Mouse (Mus musculus) limb, embryonic 13.5 days (tissue): ENCODE results near the gene Ugt2a3. TPM values are rescaled to one million over a fixed set of nuclear protein-coding genes. Genes with fewer than 3 reads are reported as not detected.
"Not testable (repeated sequence)": the region's sequence is repeated elsewhere in the genome, so short reads cannot be mapped to it uniquely, and the experiment has no call there.

Experiments
- ATAC-seq: fragments of 200-750 bp; cut with Nextera tagmentation; 2 replicates; pipeline ENCODE4 v1.8.0; 2017; ENCODE audit warnings: low read depth, moderate number of reproducible peaks, moderate TSS enrichment; ENCODE audit not compliant: low FRiP score
- H3K27ac ChIP-seq: fragments of 300-500 bp; sonication (generic); 2 replicates; pipeline ENCODE4 v1.5.1; 2015; ENCODE audit warnings: inconsistent platforms, mild to moderate bottlenecking, moderate library complexity
- H3K27me3 ChIP-seq: fragments of 300-500 bp; sonication (generic); 2 replicates; pipeline ENCODE4 v1.6.1; 2015; ENCODE audit warnings: mild to moderate bottlenecking, inconsistent platforms
- H3K36me3 ChIP-seq: fragments of 300-500 bp; sonication (generic); 2 replicates; pipeline ENCODE4 v1.6.1; 2015; ENCODE audit warnings: inconsistent platforms, mild to moderate bottlenecking, moderate library complexity
- H3K4me1 ChIP-seq: fragments of 300-500 bp; sonication (generic); 2 replicates; pipeline ENCODE4 v1.6.1; 2015; ENCODE audit warnings: inconsistent platforms
- H3K4me2 ChIP-seq: fragments of 300-500 bp; sonication (generic); replicated peaks from 2 replicates; pipeline ENCODE4 v1.6.1; 2015; ENCODE audit warnings: inconsistent platforms, mild to moderate bottlenecking, moderate library complexity
- H3K4me3 ChIP-seq: fragments of 300-500 bp; sonication (generic); 2 replicates; pipeline ENCODE4 v1.5.1; 2015; ENCODE audit warnings: moderate library complexity, mild to moderate bottlenecking, inconsistent platforms
- H3K9ac ChIP-seq: fragments of 300-500 bp; sonication (generic); 2 replicates; pipeline ENCODE4 v1.6.1; 2015; ENCODE audit warnings: mild to moderate bottlenecking, inconsistent platforms
- H3K9me3 ChIP-seq: fragments of 300-500 bp; sonication (generic); 2 replicates; pipeline ENCODE4 v1.6.1; 2016; ENCODE audit warnings: inconsistent platforms
- WGBS: fragments of 180-500 bp; shearing (Covaris S2); methylation state at CpG from one replicate; pipeline ENCODE4 v1.1.7; 2015; 5-methylcytosine and 5-hydroxymethylcytosine counted together
- polyA plus RNA-seq: library from polyadenylated mRNA; unstranded; fragments of >200 nt; fragmentation: Nextera tagmentation; extraction: Ambion mirVana; gene quantifications from 2 replicates; pipeline ENCODE4 v1.2.1, GENCODE M21; 2015

Gene Ugt2a3
- polyA plus RNA-seq, 1 experiment from 2014 or later = not detected

- Histone ChIP-seq H3K9ac (no peak overlapping the region), H3K4me3 (no peak overlapping the region), H3K27me3 (no peaks in the 10 kb centered on the region), H3K4me2 (no peak overlapping the region), H3K4me1 (no peaks in the 10 kb centered on the region), H3K9me3 (0 out of 2 replicates have a peak, but pooled peaks cover 3% of the 10 kb centered on the region), H3K36me3 (no peaks in the 10 kb centered on the region), H3K27ac (no peak overlapping the region)
- 93% methylated on average over 12 of the region's 12 CpGs for WGBS
- ATAC-seq = no peak
These were observed 25.6 kb downstream of the Ugt2a3 start for GRCm38 (mm10) chr5:87311392-87311791.

- not testable (repeated sequence) for H3K4me3 ChIP-seq, H3K9ac ChIP-seq, H3K4me2 ChIP-seq, ATAC-seq, H3K9me3 ChIP-seq, H3K4me1 ChIP-seq, H3K27me3 ChIP-seq, H3K27ac ChIP-seq, H3K36me3 ChIP-seq
- 82% methylated on average over 4 of the region's 4 CpGs for WGBS
These were observed 50.8 kb downstream of the Ugt2a3 start for GRCm38 (mm10) chr5:87286180-87286579.

GRCm38 (mm10) chr5:87275986-87276385, 61.0 kb downstream of the Ugt2a3 start:
- H3K27me3 ChIP-seq, H3K9ac ChIP-seq, H3K36me3 ChIP-seq, H3K4me2 ChIP-seq, H3K4me1 ChIP-seq, H3K27ac ChIP-seq, H3K4me3 ChIP-seq, H3K9me3 ChIP-seq, ATAC-seq: not testable (repeated sequence)
- 90% methylated on average over 4 of the region's 4 CpGs for WGBS

- H3K27me3 ChIP-seq = no peaks in the 10 kb centered on the region
- 82% methylated on average over 6 of the region's 6 CpGs for WGBS
- H3K9me3 ChIP-seq = peaks cover under 1% of the 10 kb centered on the region
- H3K4me3 ChIP-seq = no peak overlapping the region
- no peak overlapping the region for H3K4me2 ChIP-seq
- H3K9ac ChIP-seq = no peak overlapping the region
- no peaks in the 10 kb centered on the region for H3K4me1 ChIP-seq
- H3K27ac ChIP-seq = no peak overlapping the region
- no peak for ATAC-seq
- H3K36me3 ChIP-seq = no peaks in the 10 kb centered on the region
These were observed 61.4 kb downstream of the Ugt2a3 start for GRCm38 (mm10) chr5:87275581-87275980.

Other genes starting within 250 kb of the Ugt2a3 start
- gene Ugt2b36, start 244.6 kb downstream of the Ugt2a3 start, polyA plus RNA-seq = not detected in 2 replicates
- gene Ugt2b5, start 196.9 kb downstream of the Ugt2a3 start, polyA plus RNA-seq = not detected in 2 replicates
- gene Ugt2b37, start 82.4 kb downstream of the Ugt2a3 start, polyA plus RNA-seq = not detected in 2 replicates
- gene Ugt2b38, start 87.0 kb upstream of the Ugt2a3 start, polyA plus RNA-seq = not detected in 2 replicates
- not detected in 2 replicates for gene Ugt2a2, start 145.1 kb upstream of the Ugt2a3 start, polyA plus RNA-seq
- gene Gm43638, start 149.6 kb upstream of the Ugt2a3 start, polyA plus RNA-seq = not detected in 2 replicates
- not detected in 2 replicates for gene Ugt2a1, start 153.7 kb upstream of the Ugt2a3 start, polyA plus RNA-seq
- not detected in 2 replicates for gene Sult1b1, start 201.0 kb upstream of the Ugt2a3 start, polyA plus RNA-seq
- gene Sult1d1, start 231.8 kb upstream of the Ugt2a3 start, polyA plus RNA-seq = not detected in 2 replicates